Mouse (Mus musculus) activated CD4-positive, CD25-positive, alpha-beta regulatory T cell, adult 4 months (primary cell): ENCODE data around the gene Disp3. TPM values are rescaled to one million over a fixed set of nuclear protein-coding genes. Genes with fewer than 3 reads are reported as not detected.

ENCODE experiments used
- ATAC-seq: one replicate; pipeline ENCODE4 v1.8.0; 2017
- polyA plus RNA-seq, 2 experiments: library from polyadenylated mRNA; unstranded; fragments of 100-300 nt; shearing (Covaris generic); gene quantifications; one replicate each; pipeline ENCODE4 v1.2.1; 2017

The Disp3 gene
- polyA plus RNA-seq, 2 experiments from 2014 or later: not detected

DNA sequence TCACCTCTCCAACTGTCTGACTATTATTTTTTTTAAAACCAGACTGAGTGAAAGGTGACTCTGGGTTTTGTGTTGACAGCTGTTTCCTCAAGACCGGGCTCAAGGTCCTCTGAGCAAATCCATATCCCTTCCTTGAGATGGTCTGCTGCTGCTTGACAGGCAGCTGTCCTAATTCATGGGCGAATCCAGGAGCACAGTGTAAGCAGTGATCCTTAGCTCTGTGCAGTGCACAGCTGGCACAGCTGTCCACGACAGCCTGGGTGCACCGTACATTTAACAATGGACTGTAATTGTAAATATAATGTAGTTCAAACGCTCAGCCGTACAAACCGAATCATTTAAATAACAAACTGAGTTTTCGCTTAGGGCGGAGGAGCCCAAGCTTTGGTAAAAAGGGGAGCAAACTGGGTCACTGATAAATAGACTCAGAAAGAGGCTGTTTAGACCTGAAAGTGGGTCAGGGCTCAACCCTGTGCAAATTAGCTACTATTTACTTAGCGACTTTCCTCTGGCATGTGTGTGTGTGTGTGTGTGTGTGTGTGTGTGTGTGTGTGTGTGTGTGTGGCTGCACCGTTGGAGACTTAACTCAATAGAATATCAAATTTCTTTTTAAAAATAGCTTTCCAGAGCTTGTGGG lies 72.4 kb downstream of the Disp3 start:
- ATAC-seq: no peak

DNA sequence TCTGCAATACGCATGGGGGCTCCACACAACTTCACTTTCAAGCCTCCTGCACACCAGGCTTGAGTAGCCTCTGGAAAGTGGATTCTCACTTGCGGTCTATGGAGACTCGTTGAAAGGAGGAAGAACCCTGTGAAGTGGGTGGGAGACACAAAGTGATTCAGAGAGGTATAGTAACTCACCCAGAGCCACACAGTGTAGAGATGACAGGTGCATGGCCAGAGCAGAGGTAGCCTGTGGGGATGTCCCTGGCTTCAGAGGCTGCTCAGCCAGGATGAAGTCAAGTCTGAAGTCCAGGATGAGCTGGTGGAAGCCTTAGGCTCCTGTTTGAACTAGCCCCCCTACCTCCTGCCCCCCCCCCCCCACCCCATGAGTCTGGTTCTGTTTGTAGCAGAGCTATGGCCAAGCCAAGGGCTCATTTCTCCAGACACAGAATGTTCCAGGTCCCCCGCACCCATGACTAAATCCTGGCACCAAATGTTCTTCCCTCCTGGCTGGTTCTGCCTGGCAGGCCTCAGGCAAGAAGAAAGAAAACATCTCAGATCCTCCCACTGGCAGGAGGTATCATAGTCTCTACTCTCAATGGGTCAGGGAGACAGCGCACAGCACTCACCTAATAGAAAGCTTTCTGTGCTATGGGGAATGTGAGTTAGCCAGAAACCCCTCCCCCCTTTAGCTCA lies 73.2 kb downstream of the Disp3 start:
- no peak for ATAC-seq

DNA sequence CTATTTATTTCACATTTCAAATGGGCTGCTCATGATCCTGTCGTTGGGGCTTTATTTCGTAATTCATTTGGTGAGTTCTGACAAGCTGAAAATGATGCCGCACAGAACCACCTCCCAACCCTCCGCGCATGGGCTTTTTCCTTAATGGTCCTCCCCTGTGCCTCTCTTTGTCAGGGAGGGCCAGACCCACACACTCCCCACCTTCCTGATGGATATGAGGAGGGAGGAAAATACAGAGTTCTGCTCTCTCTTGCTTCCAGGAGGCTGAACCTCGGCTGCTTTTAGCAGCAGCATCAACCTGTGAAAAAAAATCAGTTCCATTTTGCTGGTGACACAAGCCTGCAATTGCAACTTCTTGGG lies 82.9 kb downstream of the Disp3 start:
- no peak for ATAC-seq

DNA sequence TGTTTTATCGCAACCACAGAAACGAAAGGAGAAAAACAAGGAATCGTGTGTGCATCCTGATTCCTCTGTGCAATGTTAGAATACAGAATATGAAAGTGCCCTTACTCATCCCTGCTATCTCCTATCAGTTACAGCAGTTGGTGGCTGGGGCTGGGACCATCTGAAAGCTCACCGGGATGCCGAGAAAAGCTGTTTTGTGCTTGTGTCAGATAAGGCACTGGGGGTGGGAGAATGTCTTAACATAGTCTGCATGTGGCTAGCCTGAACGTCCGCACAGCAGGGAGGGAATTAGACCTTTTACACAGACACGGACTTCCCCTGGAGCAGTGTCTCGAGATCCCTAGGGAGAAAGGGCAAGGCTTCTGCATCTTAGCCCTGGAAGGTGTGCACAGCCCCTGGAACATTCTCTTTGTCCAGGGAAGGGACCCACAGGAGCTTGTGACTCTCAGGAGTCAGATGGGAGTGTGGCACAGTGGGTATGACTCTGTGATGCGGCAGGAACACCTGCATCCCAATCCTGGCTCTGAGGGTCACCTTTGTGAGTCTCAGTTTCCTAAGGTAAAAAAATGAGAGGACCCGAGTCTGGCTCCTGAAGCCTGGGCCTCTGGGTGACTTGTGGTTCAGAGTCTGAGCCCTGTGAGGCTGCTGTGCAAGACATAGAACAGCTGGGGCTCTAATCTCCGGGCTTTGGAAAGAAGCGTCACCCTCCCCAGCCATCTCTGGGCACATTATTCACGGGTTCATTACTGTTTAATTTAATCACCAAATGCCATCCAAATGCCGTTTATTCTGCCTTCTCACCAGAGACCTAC lies 83.5 kb downstream of the Disp3 start:
- no peak for ATAC-seq

DNA sequence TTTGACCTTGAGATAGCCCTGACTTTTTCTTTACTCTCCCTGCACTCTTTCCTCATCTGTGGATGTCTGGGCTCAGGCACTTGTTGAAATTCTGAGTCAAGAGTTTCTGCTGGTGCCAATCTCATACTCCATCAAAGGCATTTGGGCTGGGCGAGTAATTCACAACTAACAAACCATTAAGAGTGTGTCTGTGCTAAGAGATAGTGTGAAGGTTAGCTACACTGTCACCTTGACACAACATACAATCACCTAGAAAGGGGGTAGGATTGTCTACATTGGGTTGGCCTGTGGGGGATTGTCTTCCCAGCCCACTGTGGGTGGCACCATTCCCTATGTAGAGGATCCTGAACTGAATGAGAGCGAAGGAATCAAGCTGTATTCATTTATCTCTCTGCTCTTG lies 84.2 kb downstream of the Disp3 start:
- no peak for ATAC-seq

DNA sequence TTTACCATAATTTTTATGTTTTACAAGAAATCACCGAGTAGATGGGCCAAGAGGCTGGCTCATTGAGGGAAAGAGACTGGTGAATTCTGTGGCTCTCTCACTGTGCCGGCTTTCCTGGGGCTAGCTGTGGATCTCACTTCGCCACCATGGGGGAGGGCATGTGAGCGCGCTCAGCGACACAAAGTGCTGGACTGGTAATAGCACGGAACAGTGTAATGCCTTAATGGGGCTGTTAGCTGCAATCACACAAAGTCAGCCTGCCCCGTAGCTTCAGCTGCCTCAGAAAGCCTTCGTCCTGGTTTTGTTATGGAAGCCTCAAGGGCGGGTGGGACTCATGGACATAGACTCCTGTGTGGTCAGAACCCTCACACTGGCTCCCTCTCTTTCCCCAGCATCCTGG lies 89.0 kb downstream of the Disp3 start:
- no peak for ATAC-seq

DNA sequence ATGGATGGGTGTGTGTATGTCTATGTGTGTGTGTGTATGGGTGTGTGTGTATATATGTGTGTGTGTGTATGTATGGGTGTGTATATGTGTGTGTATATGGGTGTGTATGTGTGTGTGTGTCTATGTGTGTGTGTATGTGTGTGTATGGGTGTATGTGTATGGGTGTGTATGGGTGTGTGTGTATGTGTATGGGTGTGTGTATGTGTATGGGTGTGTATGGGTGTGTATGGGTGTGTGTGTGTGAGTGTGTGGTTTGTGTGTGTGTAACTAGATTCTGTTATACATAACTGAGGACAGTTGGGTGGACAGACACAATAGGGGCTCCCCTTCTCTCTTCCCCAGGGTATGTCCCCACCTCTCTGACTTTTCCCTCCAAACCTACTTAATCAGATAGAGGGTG lies 93.4 kb downstream of the Disp3 start:
- ATAC-seq: no peak

DNA sequence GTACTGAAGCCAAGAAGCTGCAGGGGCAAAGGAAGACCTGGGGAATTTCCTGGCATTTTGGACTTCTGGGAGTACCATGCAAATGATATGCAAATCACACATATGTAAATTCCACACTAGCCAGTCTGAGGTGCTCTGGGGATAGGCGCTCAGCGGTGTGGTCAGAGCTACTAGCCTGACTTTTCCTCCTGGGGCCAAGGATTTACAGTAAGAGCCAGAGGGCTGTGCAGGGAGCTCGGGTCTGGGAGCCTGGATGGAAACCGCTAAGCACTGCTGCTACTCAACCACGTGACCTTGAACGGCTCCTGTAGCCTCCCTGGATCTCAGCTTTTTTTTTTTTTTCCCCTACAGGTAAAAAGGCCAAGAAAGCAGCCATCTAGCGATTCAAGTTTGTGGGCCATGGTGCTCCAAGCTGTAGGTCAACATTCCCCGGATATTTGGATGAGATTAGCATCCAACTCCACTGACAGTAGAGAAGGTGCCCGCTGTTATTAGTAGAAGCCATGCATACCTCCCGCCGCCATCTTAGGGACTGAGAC lies 95.0 kb downstream of the Disp3 start:
- no peak for ATAC-seq

Other genes with a start within 250 kb of the Disp3 start
- gene Clcn6, start 249.1 kb downstream of the Disp3 start, polyA plus RNA-seq: 1 to 10 TPM; 2.4 to 3.3 TPM
- gene Mthfr, start 248.9 kb downstream of the Disp3 start, polyA plus RNA-seq: 10 to 100 TPM in 1 of 2 experiments, 1 to 10 TPM in 1; 6.0 to 12.9 TPM
- 10 to 100 TPM; 16.7 to 17.4 TPM for gene Agtrap, start 199.9 kb downstream of the Disp3 start, polyA plus RNA-seq
- 10 to 100 TPM; 39.2 to 48.2 TPM for gene Mad2l2, start 157.6 kb downstream of the Disp3 start, polyA plus RNA-seq
- gene Draxin, start 157.3 kb downstream of the Disp3 start, polyA plus RNA-seq: under 1 TPM in 1 of 2 experiments, not detected in 1; 0.11 TPM
- gene Fbxo6, start 135.8 kb downstream of the Disp3 start, polyA plus RNA-seq: 10 to 100 TPM; 48.2 to 57.2 TPM
- gene Fbxo44, start 127.5 kb downstream of the Disp3 start, polyA plus RNA-seq: 1 to 10 TPM in 1 of 2 experiments, under 1 TPM in 1; 0.29 to 6.2 TPM
- gene Fbxo2, start 127.3 kb downstream of the Disp3 start, polyA plus RNA-seq: not detected
- gene Ubiad1, start 156.8 kb upstream of the Disp3 start, polyA plus RNA-seq: 1 to 10 TPM; 7.4 to 8.4 TPM
- gene Mtor, start 160.6 kb upstream of the Disp3 start, polyA plus RNA-seq: 10 to 100 TPM; 11.3 to 11.5 TPM
- under 1 TPM in 1 of 2 experiments, not detected in 1; 0.20 TPM for gene Angptl7, start 212.5 kb upstream of the Disp3 start, polyA plus RNA-seq